ENCODE assay signal across 7 mouse cellular contexts in the genomic region with DNA sequence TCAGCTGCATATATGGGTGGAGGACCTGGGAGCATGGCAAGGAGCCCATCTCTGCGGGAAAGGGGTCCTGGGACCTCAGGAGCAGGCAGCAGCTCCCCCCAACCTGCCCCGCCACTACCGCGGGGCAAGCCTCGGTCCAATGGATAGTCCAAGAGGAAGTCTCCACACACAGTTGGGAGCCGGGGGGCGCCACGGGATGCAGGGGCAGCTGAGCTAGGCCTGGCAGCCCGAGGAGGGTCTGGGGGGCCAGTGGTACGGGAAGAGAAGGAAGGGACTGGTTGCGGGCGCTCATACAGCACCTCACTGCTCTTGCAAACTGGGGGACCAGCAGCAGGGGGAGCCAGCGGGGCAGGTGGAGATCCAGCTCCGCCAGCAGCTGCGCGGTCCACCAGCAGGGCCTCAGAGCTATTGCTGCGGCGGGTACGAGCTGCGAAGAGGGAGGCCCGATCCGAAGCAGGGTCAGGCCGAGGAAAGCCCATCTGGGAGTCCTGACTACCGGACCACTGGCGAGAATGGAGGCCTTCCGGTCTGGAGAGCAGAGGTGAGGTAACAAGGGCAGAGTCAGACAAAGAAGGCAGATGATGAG. TPM values are rescaled to one million over a fixed set of nuclear protein-coding genes. Genes with fewer than 3 reads are reported as not detected.
DNase-seq lines count a peak whose midpoint lies in the region; ATAC-seq and TF ChIP-seq lines count a peak whose summit lies in the region.

No protein-coding gene starts in this region.

- H3K9me3 ChIP-seq in heart, embryonic 12.5 days (replicated peaks), result no peaks in the 10 kb centered on the region
- H3K9me3 ChIP-seq in lung, embryonic 14.5 days (ENCODE audit: low read depth, low read length), result no peaks in the 10 kb centered on the region

- peak; percentile 16; the same call in 1 of the 2 replicates for ATAC-seq in heart, embryonic 12.5 days (ENCODE audit: insufficient number of reproducible peaks, low FRiP score)
- ATAC-seq in lung, embryonic 14.5 days (ENCODE audit: insufficient read depth), result peak; percentile 9; the same call in 1 of the 2 replicates

- H3K27me3 ChIP-seq in heart, embryonic 12.5 days (replicated peaks), result no peaks in the 10 kb centered on the region
- no peaks in the 10 kb centered on the region for H3K27me3 ChIP-seq in lung, embryonic 14.5 days (ENCODE audit: insufficient read depth, low read length)

- peak overlapping the region; percentile 46 for H3K4me2 ChIP-seq in heart, embryonic 12.5 days
- no peak overlapping the region for H3K4me2 ChIP-seq in lung, embryonic 14.5 days

- TF ChIP-seq CTCF in cortical plate, adult 2 months (IDR thresholded peaks at IDR 0.05; ENCODE audit: extremely low read depth, insufficient read depth, low read length), result peak; percentile 19; the same call in 1 of the 2 replicates
- peak; percentile 72 for TF ChIP-seq CTCF in lung, embryonic 14.5 days (IDR thresholded peaks at IDR 0.05; ENCODE audit: low read depth)

- 0 out of 2 replicates have a peak overlapping the region, but pooled peaks have one; percentile 7 for H3K9ac ChIP-seq in heart, embryonic 12.5 days
- H3K9ac ChIP-seq in lung, embryonic 14.5 days, result no peak overlapping the region

- 23% methylated on average over 26 of the region's 26 CpGs for WGBS in heart, embryonic 12.5 days
- WGBS in lung, embryonic 14.5 days, result 37% methylated on average over 25 of the region's 26 CpGs

- no peaks in the 10 kb centered on the region for H3K4me1 ChIP-seq in cortical plate, adult 2 months (ENCODE audit: control insufficient read depth, insufficient read depth, low read length)
- H3K4me1 ChIP-seq in heart, embryonic 12.5 days (replicated peaks), result no peaks in the 10 kb centered on the region
- H3K4me1 ChIP-seq in lung, embryonic 14.5 days (ENCODE audit: insufficient read depth), result no peaks in the 10 kb centered on the region

- H3K27ac ChIP-seq in cortical plate, adult 2 months (ENCODE audit: insufficient read depth, low read length), result no peak overlapping the region
- H3K27ac ChIP-seq in heart, embryonic 12.5 days (ENCODE audit: poor library complexity, severe bottlenecking), result no peak overlapping the region
- H3K27ac ChIP-seq in lung, embryonic 14.5 days (ENCODE audit: low read depth), result no peak overlapping the region

- DNase-seq in CD4-positive, CD25-positive, alpha-beta regulatory T cell, adult 2 months (ENCODE audit: low read depth, low spot score), result peak; percentile 90
- DNase-seq in MEL-GATA-1-ER (ENCODE audit: extremely low read depth, low read depth), result peak; percentile 51
- peak; percentile 64 for DNase-seq in kidney, postnatal 14 days
- peak; percentile 68 for DNase-seq in lung, embryonic 14.5 days
- peak; percentile 44 for DNase-seq in right cerebral cortex, postnatal 25 days

- H3K36me3 ChIP-seq in heart, embryonic 12.5 days, result peaks cover 8% of the 10 kb centered on the region; the same call in 1 of the 2 replicates
- peaks cover 8% of the 10 kb centered on the region; the same call in 1 of the 2 replicates for H3K36me3 ChIP-seq in lung, embryonic 14.5 days (ENCODE audit: insufficient read depth)

- no peak overlapping the region for H3K4me3 ChIP-seq in cortical plate, adult 2 months (ENCODE audit: insufficient read depth, low read length)
- H3K4me3 ChIP-seq in heart, embryonic 12.5 days, result no peak overlapping the region
- H3K4me3 ChIP-seq in lung, embryonic 14.5 days (ENCODE audit: low read depth, low read length), result no peak overlapping the region

- TF ChIP-seq POLR2A in cortical plate, adult 2 months (IDR thresholded peaks at IDR 0.05; ENCODE audit: extremely low read depth, insufficient read depth, low read length), result no peak

RNA-seq across cellular contexts. Expression of a gene that starts 5.4 kb away (rescaled TPM):
- 131 and 135 TPM in 2 replicates for polyA plus RNA-seq in cortical plate, adult 2 months (2012; rRNA removed)
- polyA plus RNA-seq in heart, embryonic 12.5 days (2016; fragmentation: Nextera tagmentation; extraction: Ambion mirVana), result 43.5 and 44.3 TPM in 2 replicates
- 71.2 and 71.8 TPM in 2 replicates for polyA plus RNA-seq in lung, embryonic 14.5 days (2014; fragmentation: Nextera tagmentation; extraction: Ambion mirVana)

RNA-seq across cellular contexts. Expression of a gene that starts 11.6 kb away (rescaled TPM):
- 0.46 TPM in 1 of 2 replicates, not detected in the other for polyA plus RNA-seq in cortical plate, adult 2 months (2012; rRNA removed)
- polyA plus RNA-seq in heart, embryonic 12.5 days (2016; fragmentation: Nextera tagmentation; extraction: Ambion mirVana), result not detected in 2 replicates
- 0.49 and 1.1 TPM in 2 replicates for polyA plus RNA-seq in lung, embryonic 14.5 days (2014; fragmentation: Nextera tagmentation; extraction: Ambion mirVana)

RNA-seq across cellular contexts. Expression of a gene that starts 17.0 kb away (rescaled TPM):
- 23.2 and 23.9 TPM in 2 replicates for polyA plus RNA-seq in cortical plate, adult 2 months (2012; rRNA removed)
- 6.6 and 8.2 TPM in 2 replicates for polyA plus RNA-seq in heart, embryonic 12.5 days (2016; fragmentation: Nextera tagmentation; extraction: Ambion mirVana)
- polyA plus RNA-seq in lung, embryonic 14.5 days (2014; fragmentation: Nextera tagmentation; extraction: Ambion mirVana), result 22.7 and 25.3 TPM in 2 replicates

RNA-seq across cellular contexts. Expression of a gene that starts 19.5 kb away (rescaled TPM):
- 77.0 and 84.9 TPM in 2 replicates for polyA plus RNA-seq in cortical plate, adult 2 months (2012; rRNA removed)
- polyA plus RNA-seq in heart, embryonic 12.5 days (2016; fragmentation: Nextera tagmentation; extraction: Ambion mirVana), result 21.6 and 22.4 TPM in 2 replicates
- 32.1 and 32.8 TPM in 2 replicates for polyA plus RNA-seq in lung, embryonic 14.5 days (2014; fragmentation: Nextera tagmentation; extraction: Ambion mirVana)

RNA-seq across cellular contexts. Expression of a gene that starts 28.7 kb away (rescaled TPM):
- polyA plus RNA-seq in cortical plate, adult 2 months (2012; rRNA removed), result 20.6 and 21.4 TPM in 2 replicates
- polyA plus RNA-seq in heart, embryonic 12.5 days (2016; fragmentation: Nextera tagmentation; extraction: Ambion mirVana), result 22.3 TPM in 2 replicates
- polyA plus RNA-seq in lung, embryonic 14.5 days (2014; fragmentation: Nextera tagmentation; extraction: Ambion mirVana), result 21.7 and 22.5 TPM in 2 replicates
